Mouse (Mus musculus) kidney, adult 8-10 months (tissue): ENCODE measurements around the gene Exoc4.
A peak's percentile ranks its signal among the peaks of the same experiment; 100 is the strongest.

Experiments
- DNase-seq, 2 experiments: peaks; one replicate each; pipeline ENCODE4 v3.0.0; 2022

Gene Exoc4

GRCm38 (mm10) chr6:33489788-33490187 is 240.9 kb downstream of the Exoc4 start:
- no peak for DNase-seq

GRCm38 (mm10) chr6:33496141-33496855 is 247.4 kb downstream of the Exoc4 start:
- no peak for DNase-seq

- no peak for DNase-seq
Measured at GRCm38 (mm10) chr6:33497348-33497747, 248.5 kb downstream of the Exoc4 start.

- DNase-seq, result no peak
Measured at GRCm38 (mm10) chr6:33502388-33502787, 253.5 kb downstream of the Exoc4 start.

- DNase-seq, result no peak
Measured at GRCm38 (mm10) chr6:33503381-33503780, 254.5 kb downstream of the Exoc4 start.

- no peak for DNase-seq
Measured at GRCm38 (mm10) chr6:33507134-33507533, 258.2 kb downstream of the Exoc4 start.

GRCm38 (mm10) chr6:33515391-33515790 is 266.5 kb downstream of the Exoc4 start:
- peak in 1 of 2 experiments; percentile 0 for DNase-seq

GRCm38 (mm10) chr6:33516798-33517197 is 267.9 kb downstream of the Exoc4 start:
- no peak for DNase-seq

- no peak for DNase-seq
Measured at GRCm38 (mm10) chr6:33517890-33518410, 269.1 kb downstream of the Exoc4 start.

- no peak for DNase-seq
Measured at GRCm38 (mm10) chr6:33525695-33526366, 276.9 kb downstream of the Exoc4 start.

- no peak for DNase-seq
Measured at GRCm38 (mm10) chr6:33540356-33540755, 291.5 kb downstream of the Exoc4 start.

- no peak for DNase-seq
Measured at GRCm38 (mm10) chr6:33542712-33543111, 293.8 kb downstream of the Exoc4 start.

- DNase-seq, result no peak
Measured at GRCm38 (mm10) chr6:33551934-33552333, 303.0 kb downstream of the Exoc4 start.

GRCm38 (mm10) chr6:33560925-33561324 is 312.0 kb downstream of the Exoc4 start:
- DNase-seq, result no peak

- no peak for DNase-seq
Measured at GRCm38 (mm10) chr6:33561911-33562310, 313.0 kb downstream of the Exoc4 start.

- DNase-seq, result no peak
Measured at GRCm38 (mm10) chr6:33575947-33576346, 327.1 kb downstream of the Exoc4 start.

GRCm38 (mm10) chr6:33608469-33608868 is 359.6 kb downstream of the Exoc4 start:
- DNase-seq, result no peak

- DNase-seq, result no peak
Measured at GRCm38 (mm10) chr6:33613978-33614377, 365.1 kb downstream of the Exoc4 start.

GRCm38 (mm10) chr6:33618590-33618989 is 369.7 kb downstream of the Exoc4 start:
- DNase-seq, result no peak

- no peak for DNase-seq
Measured at GRCm38 (mm10) chr6:33620701-33621100, 371.8 kb downstream of the Exoc4 start.

GRCm38 (mm10) chr6:33625931-33626330 is 377.0 kb downstream of the Exoc4 start:
- DNase-seq, result no peak

GRCm38 (mm10) chr6:33631133-33631532 is 382.2 kb downstream of the Exoc4 start:
- no peak for DNase-seq

GRCm38 (mm10) chr6:33637192-33637591 is 388.3 kb downstream of the Exoc4 start:
- no peak for DNase-seq
